Mouse (Mus musculus) limb, embryonic 14.5 days (tissue): ENCODE measurements around the gene G3bp2. TPM values are rescaled to one million over a fixed set of nuclear protein-coding genes. Genes with fewer than 3 reads are reported as not detected.

Experiments
- ATAC-seq: fragments of 200-750 bp; cut with Nextera tagmentation; 2 replicates; pipeline ENCODE4 v1.8.0; 2017; ENCODE audit warnings: low read depth, moderate number of reproducible peaks, moderate TSS enrichment; ENCODE audit not compliant: low FRiP score
- DNase-seq: peaks from one replicate; pipeline ENCODE4 v3.0.0-alpha.2; 2015; ENCODE audit warnings: low spot score
- H3K27ac ChIP-seq: fragments of 300-500 bp; sonication (generic); replicated peaks from 2 replicates; pipeline ENCODE4 v1.5.1; 2014; ENCODE audit warnings: low read depth, mild to moderate bottlenecking, low read length, moderate library complexity, mixed read lengths
- H3K27me3 ChIP-seq: fragments of 300-500 bp; sonication (generic); 2 replicates; pipeline ENCODE4 v1.6.1; 2014; ENCODE audit warnings: low read length, mixed read lengths; ENCODE audit not compliant: control insufficient read depth, insufficient read depth
- H3K36me3 ChIP-seq: fragments of 300-500 bp; sonication (generic); 2 replicates; pipeline ENCODE4 v1.6.1; 2014; ENCODE audit warnings: mild to moderate bottlenecking, low read length, moderate library complexity, mixed read lengths; ENCODE audit not compliant: control insufficient read depth, insufficient read depth
- H3K4me1 ChIP-seq: fragments of 300-500 bp; sonication (generic); 2 replicates; pipeline ENCODE4 v1.6.1; 2014; ENCODE audit warnings: antibody characterized with exemption, low read length, mixed read lengths; ENCODE audit not compliant: control insufficient read depth, insufficient read depth
- H3K4me2 ChIP-seq: fragments of 300-500 bp; sonication (generic); replicated peaks from 2 replicates; pipeline ENCODE4 v1.6.1; 2014; ENCODE audit warnings: low read depth, mild to moderate bottlenecking, low read length, moderate library complexity; ENCODE audit not compliant: severe bottlenecking
- H3K4me3 ChIP-seq: fragments of 300-500 bp; sonication (generic); replicated peaks from 2 replicates; pipeline ENCODE4 v1.5.1; 2014; ENCODE audit warnings: low read length
- H3K9ac ChIP-seq: fragments of 300-500 bp; sonication (generic); 2 replicates; pipeline ENCODE4 v1.6.1; 2014; ENCODE audit warnings: mild to moderate bottlenecking, low read depth, low read length, moderate library complexity; ENCODE audit not compliant: severe bottlenecking
- H3K9me3 ChIP-seq: fragments of 300-500 bp; sonication (generic); 2 replicates; pipeline ENCODE4 v1.6.1; 2016; ENCODE audit warnings: low read length; ENCODE audit not compliant: control insufficient read depth
- POLR2A ChIP-seq: fragments of 200-500 bp; IDR thresholded peaks from 2 replicates; pipeline ENCODE4 v1.8.0; 2012; ENCODE audit warnings: inconsistent platforms, mild to moderate bottlenecking, moderate library complexity, borderline replicate concordance; ENCODE audit not compliant: insufficient read depth, insufficient read length; ENCODE audit errors: extremely low read depth
- WGBS: fragments of 180-500 bp; shearing (Covaris S2); extraction: QIAGEN DNeasy Blood & Tissue Kit; methylation state at CpG from one replicate; pipeline ENCODE4 v1.1.7; 2014; 5-methylcytosine and 5-hydroxymethylcytosine counted together
- polyA plus RNA-seq, 2 experiments: library from polyadenylated mRNA; depleted of rRNA in 1 of 2; stranded (reverse) in 1 of 2; unstranded in 1 of 2; fragments of >200 nt; fragmentation: Nextera tagmentation in 1 of 2; extraction: Ambion mirVana in 1 of 2; gene quantifications; 2 replicates each; pipeline versions ENCODE4 v1.2.1 to v1.2.3; 2012 to 2014

The G3bp2 gene
- polyA plus RNA-seq, 2 experiments: 62.3 to 147 TPM

DNA sequence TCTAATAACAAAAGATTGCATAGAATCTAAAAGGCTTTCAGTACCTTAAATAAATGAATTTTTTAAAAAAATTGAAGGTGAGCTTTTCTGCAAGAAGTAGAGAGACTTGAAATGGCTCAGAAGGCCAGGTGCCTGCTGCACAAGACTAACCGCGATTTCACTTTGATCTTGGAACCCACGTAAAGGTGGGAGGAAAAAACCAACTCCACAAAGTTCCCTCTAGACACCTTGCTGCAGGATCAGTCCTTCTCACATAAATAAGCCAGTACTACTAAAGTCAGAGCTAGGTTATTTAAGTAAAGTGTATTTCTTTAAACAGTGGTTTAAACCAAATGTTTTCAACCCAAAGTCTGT is 10.5 kb upstream of the G3bp2 start:
- no peak for DNase-seq
- H3K27ac ChIP-seq: no peak overlapping the region
- no peaks in the 10 kb centered on the region for H3K36me3 ChIP-seq
- H3K27me3 ChIP-seq: no peaks in the 10 kb centered on the region
- peaks cover 6% of the 10 kb centered on the region; the same call in 1 of the 2 replicates for H3K4me1 ChIP-seq
- no peaks in the 10 kb centered on the region for H3K9me3 ChIP-seq
- 55% methylated on average over 3 of the region's 3 CpGs for WGBS
- H3K4me2 ChIP-seq: no peak overlapping the region
- no peak for ATAC-seq
- no peak overlapping the region for H3K4me3 ChIP-seq
- H3K9ac ChIP-seq: no peak overlapping the region
- no peak for TF ChIP-seq POLR2A

DNA sequence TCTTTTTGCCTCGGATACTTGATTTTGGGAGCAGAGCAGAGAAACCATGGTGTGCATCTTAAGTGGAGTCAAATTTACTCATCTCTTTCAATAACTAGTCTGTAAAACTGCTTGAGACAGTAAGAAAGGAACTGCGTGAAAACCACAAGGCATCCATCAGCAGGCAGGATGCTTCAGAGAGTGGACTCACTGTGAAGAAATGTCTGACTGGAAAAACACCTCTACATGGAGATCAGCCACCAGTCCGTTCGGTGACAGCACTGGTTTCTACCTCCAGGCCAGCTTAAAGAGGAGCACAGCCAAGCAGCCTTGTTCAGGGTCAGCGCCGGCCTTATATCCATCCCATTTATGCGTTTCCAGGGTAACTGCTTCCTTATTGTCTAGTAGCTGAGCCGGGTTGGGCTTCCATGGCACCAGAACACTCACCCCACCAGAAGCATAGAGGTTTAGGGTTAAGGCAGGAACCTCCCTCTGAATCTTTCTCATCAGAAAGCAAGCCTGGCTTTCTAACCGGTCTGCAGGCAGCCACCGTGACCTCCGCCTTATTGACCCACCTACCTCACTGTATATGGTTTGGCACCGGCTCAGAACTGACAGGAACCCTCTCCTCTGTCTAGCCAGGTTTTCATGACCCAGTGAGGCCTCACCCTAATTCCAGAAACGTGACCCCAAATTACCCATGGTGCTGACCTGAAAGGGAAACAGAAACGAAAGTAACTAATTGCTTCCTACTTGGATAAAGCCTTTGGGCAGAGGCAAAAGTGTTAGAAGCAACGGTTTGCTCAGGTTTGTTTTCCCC is 9.9 kb upstream of the G3bp2 start:
- ATAC-seq: no peak
- Histone ChIP-seq H3K36me3 (no peaks in the 10 kb centered on the region), H3K9me3 (no peaks in the 10 kb centered on the region), H3K4me3 (no peak overlapping the region), H3K27me3 (no peaks in the 10 kb centered on the region), H3K9ac (no peak overlapping the region; the same call in 1 of the 2 replicates), H3K4me2 (no peak overlapping the region), H3K27ac (no peak overlapping the region), H3K4me1 (peaks cover 2% of the 10 kb centered on the region; the same call in 1 of the 2 replicates)
- DNase-seq: no peak
- WGBS: 58% methylated on average over 15 of the region's 15 CpGs
- no peak for TF ChIP-seq POLR2A

DNA sequence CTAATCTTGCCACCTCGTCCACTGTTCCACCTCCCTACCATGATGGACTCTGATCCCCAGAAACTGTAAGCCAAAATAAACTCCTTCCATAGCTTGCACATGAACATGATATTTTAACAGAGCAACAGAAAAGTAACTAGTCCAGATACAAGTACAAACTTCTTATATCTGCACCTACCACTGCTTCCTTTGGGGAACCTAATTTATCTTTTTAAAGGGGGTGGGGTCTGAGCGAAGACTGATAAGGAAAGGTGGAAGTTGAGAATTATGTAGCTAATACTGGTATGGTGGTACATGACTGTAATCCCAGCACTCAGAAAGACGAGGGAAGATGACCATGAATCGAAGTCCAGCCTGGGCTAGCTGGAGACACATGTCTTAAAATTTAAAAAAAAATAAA is 4.0 kb upstream of the G3bp2 start:
- TF ChIP-seq POLR2A: no peak
- H3K4me2 ChIP-seq: no peak overlapping the region
- H3K27ac ChIP-seq: no peak overlapping the region
- no peaks in the 10 kb centered on the region for H3K27me3 ChIP-seq
- no peak overlapping the region for H3K4me3 ChIP-seq
- no peak for DNase-seq
- no peaks in the 10 kb centered on the region for H3K9me3 ChIP-seq
- no peak for ATAC-seq
- H3K36me3 ChIP-seq: no peaks in the 10 kb centered on the region
- no peak overlapping the region for H3K9ac ChIP-seq
- WGBS: 94% methylated on average over 4 of the region's 4 CpGs
- H3K4me1 ChIP-seq: no peaks in the 10 kb centered on the region

DNA sequence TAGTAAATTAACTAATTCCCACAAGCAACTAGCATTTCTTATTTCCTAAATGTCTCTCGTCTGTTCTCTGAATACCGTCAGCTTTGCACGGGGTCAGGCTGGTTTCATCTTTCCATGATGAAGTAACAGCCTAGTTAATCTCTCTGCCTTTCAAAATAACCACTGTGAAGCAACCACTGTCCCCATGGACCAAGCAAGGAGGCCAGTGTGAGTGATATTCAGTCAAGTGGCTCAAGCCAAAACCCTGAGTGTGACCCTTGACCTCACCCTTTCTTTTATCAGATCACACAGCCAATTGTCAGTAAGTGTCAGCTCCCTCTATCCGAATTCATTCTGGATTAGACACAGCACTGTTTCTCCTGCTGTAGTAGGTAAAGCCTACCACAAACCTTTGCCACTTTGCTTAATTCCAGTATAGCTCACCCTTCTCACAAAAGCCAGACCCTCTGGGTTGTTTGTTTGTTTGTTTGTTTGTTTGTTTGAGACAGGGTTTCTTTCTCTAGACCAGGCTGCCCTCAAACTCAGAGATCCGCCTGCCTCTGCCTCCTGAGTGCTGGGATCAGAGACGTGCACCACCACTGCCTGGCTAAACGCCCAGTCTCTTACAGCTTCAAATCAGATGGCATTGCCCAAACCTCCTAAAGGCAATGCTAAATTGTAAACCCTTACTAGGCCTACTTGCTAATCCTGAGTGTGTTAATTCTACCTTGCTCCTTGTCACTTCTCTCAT is 2.5 kb upstream of the G3bp2 start:
- Histone ChIP-seq H3K9ac (no peak overlapping the region), H3K27me3 (no peaks in the 10 kb centered on the region), H3K4me3 (no peak overlapping the region), H3K27ac (no peak overlapping the region), H3K4me1 (peaks cover 13% of the 10 kb centered on the region), H3K4me2 (no peak overlapping the region), H3K9me3 (no peaks in the 10 kb centered on the region), H3K36me3 (no peaks in the 10 kb centered on the region)
- 81% methylated on average over 7 of the region's 7 CpGs for WGBS
- no peak for ATAC-seq
- no peak for TF ChIP-seq POLR2A
- DNase-seq: no peak

DNA sequence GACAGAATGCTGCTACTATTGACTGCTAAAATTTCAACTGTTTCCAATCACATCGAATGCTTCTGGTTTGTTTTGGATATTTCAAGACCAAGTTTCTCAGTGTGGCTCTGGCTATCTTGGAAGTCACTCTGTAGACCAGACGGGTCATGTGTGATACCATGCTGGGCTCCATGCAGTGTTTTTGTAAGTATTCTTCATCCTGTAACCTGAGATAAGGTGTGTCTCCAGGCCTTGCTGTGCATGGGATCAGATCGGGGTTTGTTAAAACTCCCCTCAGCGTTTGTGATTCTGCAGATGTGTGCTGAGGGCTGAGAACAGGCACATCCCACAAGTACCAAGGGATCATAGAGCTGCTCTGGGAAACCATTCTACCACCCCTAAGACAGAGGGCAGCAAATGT is 1.7 kb upstream of the G3bp2 start:
- TF ChIP-seq POLR2A: no peak
- no peaks in the 10 kb centered on the region for H3K27me3 ChIP-seq
- DNase-seq (no peak), ATAC-seq (no peak)
- no peak overlapping the region for H3K27ac ChIP-seq
- H3K9me3 ChIP-seq: no peaks in the 10 kb centered on the region
- H3K4me2 ChIP-seq: no peak overlapping the region
- no peak overlapping the region for H3K4me3 ChIP-seq
- no peak overlapping the region for H3K9ac ChIP-seq
- H3K4me1 ChIP-seq: peaks cover 13% of the 10 kb centered on the region
- whole genome bisulfite sequencing: 65% methylated on average over 4 of the region's 4 CpGs
- no peaks in the 10 kb centered on the region for H3K36me3 ChIP-seq
